Mouse (Mus musculus) midbrain, postnatal 0 days (tissue): ENCODE results near the gene Lenep. TPM values are rescaled to one million over a fixed set of nuclear protein-coding genes. Genes with fewer than 3 reads are reported as not detected.
A peak's percentile ranks its signal among the peaks of the same experiment; 100 is the strongest.

ENCODE experiments used
- ATAC-seq: fragments of 200-750 bp; cut with Nextera tagmentation; 2 replicates; pipeline ENCODE4 v1.8.0; 2017; ENCODE audit warnings: moderate number of reproducible peaks, mild to moderate bottlenecking, moderate TSS enrichment, moderate library complexity; ENCODE audit not compliant: low FRiP score
- DNase-seq: peaks from one replicate; pipeline ENCODE4 v3.0.0-alpha.2; 2015; ENCODE audit warnings: low spot score
- H3K27ac ChIP-seq: fragments of 300-500 bp; sonication (generic); 2 replicates; pipeline ENCODE4 v1.5.1; 2014; ENCODE audit warnings: low read depth, mild to moderate bottlenecking, low read length, mixed read lengths
- H3K27me3 ChIP-seq: fragments of 300-500 bp; sonication (generic); 2 replicates; pipeline ENCODE4 v1.6.1; 2014; ENCODE audit warnings: low read length, control low read depth, mixed read lengths; ENCODE audit not compliant: insufficient read depth
- H3K36me3 ChIP-seq: fragments of 300-500 bp; sonication (generic); 2 replicates; pipeline ENCODE4 v1.6.1; 2014; ENCODE audit warnings: low read length, control low read depth, mixed read lengths; ENCODE audit not compliant: insufficient read depth
- H3K4me1 ChIP-seq: fragments of 300-500 bp; sonication (generic); 2 replicates; pipeline ENCODE4 v1.6.1; 2014; ENCODE audit warnings: mild to moderate bottlenecking, control low read depth, antibody characterized with exemption, low read length, mixed read lengths; ENCODE audit not compliant: insufficient read depth
- H3K4me2 ChIP-seq: fragments of 300-500 bp; sonication (generic); 2 replicates; pipeline ENCODE4 v1.6.1; 2014; ENCODE audit warnings: low read depth, mild to moderate bottlenecking, low read length, mixed read lengths; ENCODE audit not compliant: poor library complexity, severe bottlenecking
- H3K4me3 ChIP-seq: fragments of 300-500 bp; sonication (generic); 2 replicates; pipeline ENCODE4 v1.5.1; 2014; ENCODE audit warnings: low read depth, mild to moderate bottlenecking, low read length, moderate library complexity
- H3K9ac ChIP-seq: fragments of 300-500 bp; sonication (generic); replicated peaks from 2 replicates; pipeline ENCODE4 v1.6.1; 2014; ENCODE audit warnings: mild to moderate bottlenecking, low read length, moderate library complexity, mixed read lengths; ENCODE audit not compliant: poor library complexity, severe bottlenecking
- H3K9me3 ChIP-seq: fragments of 300-500 bp; sonication (generic); 2 replicates; pipeline ENCODE4 v1.6.1; 2016; ENCODE audit warnings: low read length, control low read depth
- CTCF ChIP-seq: IDR thresholded peaks from 2 replicates; pipeline ENCODE4 v1.5.1; 2016; ENCODE audit warnings: antibody characterized with exemption, mild to moderate bottlenecking
- WGBS: fragments of 180-500 bp; shearing (Covaris S2); extraction: QIAGEN DNeasy Blood & Tissue Kit; methylation state at CpG from one replicate; pipeline ENCODE4 v1.1.7; 2014; 5-methylcytosine and 5-hydroxymethylcytosine counted together
- polyA plus RNA-seq: library from polyadenylated mRNA; unstranded; fragments of >200 nt; fragmentation: Nextera tagmentation; extraction: Ambion mirVana; gene quantifications from 2 replicates; pipeline ENCODE4 v1.2.1, GENCODE M21; 2015
- total RNA-seq: library from RNA; depleted of rRNA; stranded (reverse); fragments of >200 nt; gene quantifications from 2 replicates; pipeline ENCODE4 v1.2.3, GENCODE M21; 2014

The Lenep gene
- total and polyA plus RNA-seq, 2 experiments from 2014 or later, result 1.8 TPM; not detected in 1

DNA sequence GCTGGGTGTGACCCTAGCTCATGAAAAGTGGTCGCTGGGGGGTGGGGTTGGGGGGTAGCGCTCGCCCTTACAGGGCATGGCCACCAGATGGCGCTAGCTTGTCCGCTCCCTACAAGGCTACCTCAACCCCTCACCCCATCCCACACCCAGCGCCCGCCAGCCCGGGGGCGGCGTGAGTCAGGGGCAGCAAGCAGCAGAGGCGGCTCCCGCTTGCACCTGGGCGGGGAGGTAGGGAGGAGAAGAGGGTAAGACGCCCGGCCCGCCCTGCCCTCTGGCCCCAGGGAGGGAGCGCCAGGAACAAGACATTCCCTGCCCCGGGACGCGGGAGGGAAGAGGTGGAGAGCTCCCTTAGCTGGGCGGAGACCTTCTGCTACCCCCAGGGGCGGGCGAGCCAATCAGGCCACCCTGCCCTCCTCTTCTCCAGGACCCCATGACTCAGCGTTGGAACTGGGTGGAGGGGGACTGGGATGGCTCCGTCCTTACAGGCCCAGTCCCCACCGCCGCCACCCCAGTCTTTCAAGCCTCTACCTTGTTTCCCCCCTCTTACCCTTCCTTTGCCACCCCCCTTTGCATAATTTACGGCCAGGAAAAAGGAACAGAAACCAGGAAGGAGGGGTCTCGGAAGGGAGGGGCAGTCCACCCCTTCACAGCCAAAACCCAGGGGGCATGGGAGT is 24.1 kb downstream of the Lenep start:
- ATAC-seq, result peak; percentile 89
- peak overlapping the region; percentile 38; the same call in 1 of the 2 replicates for H3K27ac ChIP-seq

DNA sequence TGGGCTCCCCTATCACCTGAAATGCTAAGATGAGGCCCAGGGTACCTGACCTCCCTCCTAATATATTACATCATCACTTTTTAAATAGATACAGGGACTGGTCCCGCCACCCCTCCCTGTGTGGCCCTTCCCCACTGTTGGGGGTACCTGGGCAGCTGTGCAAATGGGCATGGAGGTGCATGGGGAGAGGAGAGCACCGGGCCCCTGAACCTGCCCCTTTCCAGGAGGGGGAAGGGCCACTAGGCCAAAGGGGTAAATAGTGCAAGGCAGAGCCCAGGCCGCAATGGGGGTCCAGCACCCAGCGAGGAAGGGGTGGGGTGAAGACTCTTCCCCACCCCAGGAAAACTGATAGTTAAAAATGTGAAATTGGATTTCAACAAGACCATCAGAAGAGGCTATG is 24.8 kb downstream of the Lenep start:
- ATAC-seq (0 out of 2 replicates have a peak, but pooled peaks have one; percentile 12), DNase-seq (no peak)
- Histone ChIP-seq H3K9ac (peak overlapping the region; percentile 80), H3K27me3 (no peaks in the 10 kb centered on the region), H3K4me2 (peak overlapping the region; percentile 97), H3K36me3 (no peaks in the 10 kb centered on the region), H3K4me3 (peak overlapping the region; percentile 55), H3K4me1 (no peaks in the 10 kb centered on the region), H3K27ac (no peak overlapping the region), H3K9me3 (no peaks in the 10 kb centered on the region)
- TF ChIP-seq CTCF, result no peak
- WGBS, result 75% methylated on average over 4 of the region's 4 CpGs

More for the DNA sequence above, 24.1 kb downstream of the Lenep start:
- TF ChIP-seq CTCF, result peak; percentile 91
- H3K27me3 ChIP-seq, result no peaks in the 10 kb centered on the region
- H3K4me1 ChIP-seq, result no peaks in the 10 kb centered on the region
- 1% methylated on average over 26 of the region's 29 CpGs for WGBS
- H3K4me3 ChIP-seq, result peak overlapping the region; percentile 55
- H3K36me3 ChIP-seq, result no peaks in the 10 kb centered on the region
- peak; percentile 81 for DNase-seq
- peak overlapping the region; percentile 80 for H3K9ac ChIP-seq
- H3K9me3 ChIP-seq, result no peaks in the 10 kb centered on the region
- peak overlapping the region; percentile 97 for H3K4me2 ChIP-seq

DNA sequence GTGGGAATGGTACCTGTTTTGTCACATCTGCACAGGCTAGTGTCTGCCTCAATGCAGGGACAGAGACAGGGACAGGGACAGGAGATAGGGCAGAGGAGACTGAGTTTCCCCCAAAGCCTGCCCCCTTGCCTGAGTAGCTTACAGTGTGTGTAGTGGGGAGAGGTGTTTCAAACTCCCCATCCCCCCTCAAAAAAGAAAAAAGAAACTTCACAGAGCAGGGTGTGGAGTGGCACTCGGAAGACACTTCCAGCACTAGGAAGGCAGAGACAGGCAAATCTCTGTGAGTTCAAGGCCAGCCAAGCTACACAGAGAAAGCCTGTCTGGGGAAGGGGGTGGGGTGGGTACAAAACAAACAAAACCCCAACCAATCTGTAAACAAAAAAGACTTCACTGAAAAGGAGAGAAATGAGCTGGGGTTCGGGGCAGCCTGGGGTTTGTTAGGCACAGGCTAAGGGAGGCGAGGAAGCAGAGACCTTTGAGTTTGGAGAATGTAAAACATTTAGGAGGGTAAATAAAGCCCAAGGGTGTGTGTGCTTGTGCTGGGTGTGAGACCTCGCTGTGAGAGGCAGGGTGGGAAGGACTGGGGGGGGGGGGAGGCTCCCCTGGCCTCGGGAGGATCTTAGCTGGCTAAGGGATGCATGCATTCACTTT is 28.9 kb downstream of the Lenep start:
- Histone ChIP-seq H3K4me3 (no peak overlapping the region), H3K4me2 (no peak overlapping the region), H3K27ac (no peak overlapping the region), H3K9ac (no peak overlapping the region), H3K4me1 (no peaks in the 10 kb centered on the region), H3K36me3 (no peaks in the 10 kb centered on the region), H3K27me3 (no peaks in the 10 kb centered on the region), H3K9me3 (no peaks in the 10 kb centered on the region)
- DNase-seq (no peak), ATAC-seq (no peak)
- 43% methylated on average over 5 of the region's 5 CpGs for WGBS
- no peak for TF ChIP-seq CTCF

DNA sequence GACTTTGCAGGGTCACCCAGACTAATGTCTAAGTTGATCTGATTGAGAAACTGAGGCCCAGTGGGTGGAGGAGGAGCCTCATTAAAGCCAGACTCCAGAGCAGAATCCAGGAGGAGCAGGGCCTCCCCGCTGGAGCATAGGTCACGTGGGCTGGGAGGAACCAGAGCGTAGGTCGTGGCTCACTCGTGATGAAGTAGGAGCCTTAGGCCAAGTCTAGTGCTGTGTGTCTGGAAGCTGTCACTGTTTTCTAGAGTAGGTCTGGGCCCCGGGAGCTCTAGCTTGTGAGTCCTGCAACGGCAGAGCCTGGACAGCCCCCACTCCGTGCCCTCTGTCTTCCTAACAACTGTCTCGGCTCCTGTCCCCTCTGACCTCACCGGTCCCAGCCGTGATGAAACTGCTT is 35.3 kb downstream of the Lenep start:
- no peak for TF ChIP-seq CTCF
- no peaks in the 10 kb centered on the region for H3K9me3 ChIP-seq
- H3K4me3 ChIP-seq, result no peak overlapping the region
- H3K27ac ChIP-seq, result no peak overlapping the region
- no peaks in the 10 kb centered on the region for H3K27me3 ChIP-seq
- no peak overlapping the region for H3K4me2 ChIP-seq
- no peak overlapping the region for H3K9ac ChIP-seq
- no peaks in the 10 kb centered on the region for H3K4me1 ChIP-seq
- WGBS, result 76% methylated on average over 11 of the region's 11 CpGs
- no peaks in the 10 kb centered on the region for H3K36me3 ChIP-seq
- DNase-seq (no peak), ATAC-seq (no peak)

DNA sequence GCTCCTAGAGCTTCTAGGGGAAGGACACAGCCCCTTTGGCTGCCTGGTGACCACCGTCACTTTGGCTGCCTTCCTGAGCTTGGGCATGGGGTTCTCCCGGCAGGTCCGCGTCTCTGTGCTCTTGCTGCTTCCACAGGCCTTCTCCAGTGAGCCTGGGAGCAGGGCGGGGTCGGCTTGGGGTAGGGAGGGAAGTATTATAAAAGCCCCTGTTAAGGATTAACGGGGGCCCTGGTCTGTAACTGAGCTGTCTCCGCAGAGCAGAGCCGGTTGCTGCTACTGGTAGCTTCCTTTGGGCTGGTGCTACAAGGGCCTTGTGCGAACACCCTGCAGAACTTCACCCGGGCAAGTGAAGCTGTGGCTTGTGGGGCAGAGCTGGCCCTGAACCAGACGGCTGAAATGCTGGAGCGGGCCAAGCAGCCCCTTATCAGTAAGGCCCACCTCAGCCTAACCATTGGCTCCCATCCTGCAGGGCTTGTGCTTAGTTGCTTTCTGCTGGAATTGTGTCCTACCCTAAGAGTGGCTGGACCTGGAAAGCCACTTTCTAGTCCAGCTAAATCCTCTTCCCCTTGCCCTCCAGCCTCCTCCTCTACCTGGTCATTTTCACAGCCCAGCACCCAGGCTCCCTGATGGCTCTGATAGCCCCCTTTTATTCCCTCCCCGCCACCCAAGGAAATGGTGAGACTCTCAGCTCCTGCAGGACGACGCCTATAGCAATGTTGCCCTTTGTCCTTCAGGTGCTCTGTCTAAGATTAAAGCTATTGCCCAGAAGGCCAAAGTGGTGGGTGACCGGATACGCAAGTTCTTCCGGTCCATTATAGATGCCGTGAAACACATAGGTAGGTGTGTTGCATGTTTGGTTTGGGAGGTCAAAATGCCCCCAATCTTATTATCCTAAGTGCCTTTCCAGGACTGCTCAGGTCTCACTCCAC is 36.8 kb downstream of the Lenep start:
- no peak overlapping the region for H3K4me3 ChIP-seq
- no peaks in the 10 kb centered on the region for H3K36me3 ChIP-seq
- WGBS, result 75% methylated on average over 20 of the region's 20 CpGs
- H3K4me2 ChIP-seq, result no peak overlapping the region
- no peak for ATAC-seq
- H3K9me3 ChIP-seq, result no peaks in the 10 kb centered on the region
- no peak overlapping the region for H3K9ac ChIP-seq
- no peaks in the 10 kb centered on the region for H3K4me1 ChIP-seq
- no peak overlapping the region for H3K27ac ChIP-seq
- no peak for DNase-seq
- no peak for TF ChIP-seq CTCF
- H3K27me3 ChIP-seq, result no peaks in the 10 kb centered on the region

DNA sequence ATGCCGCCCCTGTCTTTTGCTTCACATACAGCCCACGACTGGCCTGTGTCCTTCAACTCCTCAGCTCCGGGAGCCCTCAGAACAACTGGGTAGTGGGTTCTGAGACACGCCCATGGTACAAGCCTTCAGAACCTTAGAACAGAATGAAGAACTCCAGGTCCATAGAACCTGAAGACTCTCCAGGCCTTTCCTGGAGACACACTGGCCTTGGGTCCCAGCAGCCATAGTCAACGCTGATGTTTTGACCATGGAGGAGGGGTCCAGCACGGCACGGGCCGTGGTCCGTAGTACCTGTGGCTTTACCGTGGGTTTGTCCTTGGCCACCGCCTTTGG is 37.5 kb downstream of the Lenep start, which contains the start of gene Dcst1:
TSS of gene Dcst1 (minus strand) at position 101 of the 333 bp plus-strand sequence.
- Histone ChIP-seq H3K9ac (no peak within 1 kb of the TSS), H3K4me1 (no peaks in the 10 kb centered on the region), H3K9me3 (no peaks in the 10 kb centered on the region), H3K27me3 (no peaks in the 10 kb centered on the region), H3K4me2 (no peak within 1 kb of the TSS), H3K4me3 (no peak within 1 kb of the TSS), H3K36me3 (no peaks in the 10 kb centered on the region), H3K27ac (no peak within 1 kb of the TSS)
- ATAC-seq (no peak), DNase-seq (no peak)
- 85% methylated on average over 11 of the region's 11 CpGs for WGBS
- no peak for TF ChIP-seq CTCF
